ENCODE assay signal across 11 mouse cellular contexts in genomic region chr12:117501180-117501579, GRCm38 (mm10). TPM values are rescaled to one million over a fixed set of nuclear protein-coding genes. Genes with fewer than 3 reads are reported as not detected.
DNase-seq lines count a peak whose midpoint lies in the region; ATAC-seq and TF ChIP-seq lines count a peak whose summit lies in the region.
"Had no signal": no experiment of that assay in that cellular context is flagged by ENCODE, and none has a peak within 500 bp of the region (broad histone marks: within the 10 kb centered on the region; RNA-seq: fewer than 3 reads in every experiment).

No protein-coding gene starts in this region.

- H3K9ac ChIP-seq in midbrain, embryonic 14.5 days (replicated peaks; ENCODE audit: low read length): no peak overlapping the region
- H3K9ac ChIP-seq: limb, embryonic 12.5 days had no signal

- intact Hi-C loops in left cerebral cortex, adult 2 months (cut with DNase I): loop anchor here (1.0 kb wide), 1 partner anchor 27 kb away; no protein-coding TSS in a partner anchor

- WGBS in midbrain, embryonic 14.5 days: 69% methylated on average over 4 of the region's 4 CpGs

- no peaks in the 10 kb centered on the region for H3K27me3 ChIP-seq in midbrain, embryonic 14.5 days (ENCODE audit: control insufficient read depth, insufficient read depth, low read length)
- H3K27me3 ChIP-seq: limb, embryonic 12.5 days had no signal

- DNase-seq in kidney, adult 9 months: peak; percentile 5
- DNase-seq in kidney, adult 11 months: no peak
- peak; percentile 87 for DNase-seq in brain, adult 2 months (ENCODE audit: low read depth, low spot score)
- DNase-seq in frontal cortex, postnatal 36 days (ENCODE audit: low spot score in 2 of 2): peak; percentile 67 to 81
- DNase-seq in left cerebral cortex, adult 2 months (ENCODE audit: extremely low spot score in 1 of 2, low spot score in 2 of 2): peak; percentile 54 to 56
- DNase-seq in embryo, embryonic 11 days: no peak
- no peak for DNase-seq in midbrain, embryonic 14.5 days
- no peak for DNase-seq in thymus, postnatal 25 days
- DNase-seq: thymus, adult 2 months had no signal

- no peaks in the 10 kb centered on the region for H3K36me3 ChIP-seq in midbrain, embryonic 14.5 days (ENCODE audit: control insufficient read depth, insufficient read depth, low read length)
- H3K36me3 ChIP-seq: limb, embryonic 12.5 days had no signal

- no peak overlapping the region for H3K4me2 ChIP-seq in midbrain, embryonic 14.5 days (ENCODE audit: low read length)
- H3K4me2 ChIP-seq: limb, embryonic 12.5 days had no signal

- no peaks in the 10 kb centered on the region for H3K9me3 ChIP-seq in midbrain, embryonic 14.5 days (ENCODE audit: control insufficient read depth, low read length)
- H3K9me3 ChIP-seq: limb, embryonic 12.5 days had no signal

- ATAC-seq in midbrain, embryonic 14.5 days (ENCODE audit: low FRiP score, low TSS enrichment): no peak
- ATAC-seq: forebrain, embryonic 14.5 days had no signal

- H3K27ac ChIP-seq in left cerebral cortex, adult 2 months: peak overlapping the region; percentile 79
- H3K27ac ChIP-seq in midbrain, embryonic 14.5 days (replicated peaks; ENCODE audit: low read depth, low read length): no peak overlapping the region
- H3K27ac ChIP-seq: limb, embryonic 12.5 days had no signal

- H3K4me3 ChIP-seq in left cerebral cortex, adult 2 months: no peak overlapping the region
- no peak overlapping the region for H3K4me3 ChIP-seq in midbrain, embryonic 14.5 days (replicated peaks; ENCODE audit: low read depth, low read length)
- H3K4me3 ChIP-seq: limb, embryonic 12.5 days had no signal

- TF ChIP-seq CTCF in left cerebral cortex, adult 2 months (IDR thresholded peaks at IDR 0.05): no peak

- H3K4me1 ChIP-seq in midbrain, embryonic 14.5 days (ENCODE audit: control insufficient read depth, insufficient read depth, low read length): no peaks in the 10 kb centered on the region
- H3K4me1 ChIP-seq: limb, embryonic 12.5 days had no signal

RNA-seq across cellular contexts. Expression of gene Rapgef5, which starts 15.1 kb away (rescaled TPM):
- total RNA-seq in left cerebral cortex, adult 2 months (2021): 100 to 1,000 TPM; 149 to 189 TPM
- 42.1 and 50.8 TPM in 2 replicates for polyA plus RNA-seq in midbrain, embryonic 14.5 days (2014; fragmentation: Nextera tagmentation; extraction: Ambion mirVana)

Comparison
In these comparisons a context has a peak if more than half of its experiments do, and no peak if none do; other contexts are left out.
1. DNase-seq: peak in kidney, adult 9 months (single experiment), brain, adult 2 months (single experiment), frontal cortex, postnatal 36 days (2 of 2) and left cerebral cortex, adult 2 months (2 of 2); none in kidney, adult 11 months (single experiment), embryo, embryonic 11 days (single experiment), midbrain, embryonic 14.5 days (single experiment) and thymus, postnatal 25 days (single experiment).